Mouse (Mus musculus) gonadal fat pad, adult 2 months (tissue): ENCODE results near the gene Plekha4. TPM values are rescaled to one million over a fixed set of nuclear protein-coding genes. Genes with fewer than 3 reads are reported as not detected.
A peak's percentile ranks its signal among the peaks of the same experiment; 100 is the strongest.

Experiments
- DNase-seq: peaks from one replicate; pipeline ENCODE4 v3.0.0-alpha.2; 2012; ENCODE audit warnings: low read depth
- polyA plus RNA-seq: library from polyadenylated mRNA; depleted of rRNA; stranded (reverse); fragments of >200 nt; gene quantifications from 2 replicates; pipeline ENCODE4 v1.2.3, GENCODE M21; 2012

The Plekha4 gene
- polyA plus RNA-seq, 1 experiment, result 13.9 TPM

DNA sequence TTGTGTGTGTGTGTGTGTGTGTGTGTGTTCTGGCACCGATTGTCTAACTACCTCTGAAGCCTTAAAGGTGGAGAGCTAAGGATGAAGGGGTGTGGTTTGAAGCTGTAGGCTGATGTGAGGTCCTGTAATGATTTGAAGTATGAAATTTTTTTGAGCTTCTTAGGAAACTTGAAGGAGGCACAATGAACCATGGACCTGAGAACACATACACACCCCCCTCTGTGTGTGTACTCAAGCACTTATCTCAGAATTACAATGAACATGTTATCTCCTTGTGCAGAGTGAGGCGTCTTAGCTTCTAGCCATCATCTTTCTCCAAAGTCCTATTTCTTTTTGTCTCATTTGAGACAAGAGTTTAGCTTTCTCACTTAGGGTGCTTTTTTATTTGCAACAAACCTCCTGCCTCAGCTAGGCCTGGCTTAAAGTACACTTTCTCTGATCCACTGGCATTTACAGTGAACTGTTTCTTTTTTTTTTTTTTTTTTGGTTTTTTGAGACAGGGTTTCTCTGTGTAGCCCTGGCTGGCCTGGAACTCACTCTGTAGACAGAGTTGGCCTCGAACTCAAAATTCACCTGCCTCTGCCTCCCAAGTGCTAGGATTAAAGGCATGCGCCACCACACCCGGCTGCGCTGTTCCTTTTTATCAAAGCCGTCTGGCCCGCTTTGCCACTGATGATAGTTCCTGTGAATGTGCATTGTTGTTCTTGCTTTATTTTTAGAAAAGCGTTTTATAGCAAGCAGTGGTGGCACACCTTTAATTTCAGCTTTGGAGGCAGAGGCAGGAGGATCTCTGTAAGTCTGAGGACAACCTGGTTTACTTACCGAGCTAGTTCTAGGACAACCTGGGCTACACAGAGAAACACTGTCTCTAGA lies 42.7 kb downstream of the Plekha4 start:
- DNase-seq, result no peak

DNA sequence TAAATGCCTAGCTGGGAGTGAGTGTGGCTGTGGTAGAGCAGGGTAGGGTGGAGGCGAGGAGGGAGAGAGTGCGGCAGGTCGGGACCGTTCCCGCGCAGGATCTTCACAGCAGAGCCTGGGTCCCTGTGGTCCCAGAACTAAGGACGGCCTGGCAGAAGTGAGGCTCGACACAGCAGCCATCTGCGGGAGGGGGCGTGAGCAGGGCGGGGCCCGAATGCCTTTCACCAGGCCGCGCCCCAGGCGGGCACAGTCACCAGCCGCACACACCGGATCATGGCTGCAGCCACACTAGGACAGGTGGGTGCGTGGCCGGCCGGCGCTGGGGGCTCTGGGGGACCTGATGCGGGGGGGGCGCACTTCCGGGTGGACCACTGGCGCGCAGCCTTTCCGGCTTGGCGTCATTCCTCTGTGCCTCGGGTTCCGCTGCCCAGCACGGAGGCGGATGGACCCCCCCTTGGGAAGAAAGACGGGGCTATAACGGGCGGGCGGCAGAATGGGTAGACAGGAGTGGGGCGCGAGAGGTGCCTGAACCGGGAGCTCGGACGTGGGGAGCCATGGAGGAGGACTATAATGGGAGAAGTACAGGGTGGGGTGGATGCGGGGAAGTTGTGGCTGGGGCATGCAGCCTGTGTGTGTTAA lies 44.1 kb downstream of the Plekha4 start, which contains the start of gene Bcat2:
Gene Bcat2 (plus strand): TSS at position 51 of the 639 bp plus-strand sequence.
- DNase-seq, result no peak

GRCm38 (mm10) chr7:45571966-45572365 lies 45.8 kb downstream of the Plekha4 start:
- no peak for DNase-seq

DNA sequence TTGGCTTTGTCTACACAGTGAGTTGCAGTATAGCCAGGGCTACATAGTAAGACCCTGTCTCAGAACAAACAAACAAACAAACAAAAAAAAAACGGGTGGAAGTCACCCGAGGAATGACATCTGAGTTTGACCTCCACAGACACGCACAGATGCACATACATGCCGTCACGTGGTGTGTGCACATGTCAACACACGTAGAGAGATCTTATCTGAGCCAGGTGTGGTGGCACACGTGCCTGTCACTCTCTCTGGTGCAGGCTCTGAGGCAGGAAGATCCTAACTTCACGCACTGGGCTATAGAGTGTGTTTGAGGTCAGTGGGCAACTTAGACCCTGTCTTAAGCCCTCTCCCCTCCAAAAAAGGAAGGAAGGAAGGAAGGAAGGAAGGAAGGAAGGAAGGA lies 47.8 kb downstream of the Plekha4 start:
- DNase-seq, result no peak

DNA sequence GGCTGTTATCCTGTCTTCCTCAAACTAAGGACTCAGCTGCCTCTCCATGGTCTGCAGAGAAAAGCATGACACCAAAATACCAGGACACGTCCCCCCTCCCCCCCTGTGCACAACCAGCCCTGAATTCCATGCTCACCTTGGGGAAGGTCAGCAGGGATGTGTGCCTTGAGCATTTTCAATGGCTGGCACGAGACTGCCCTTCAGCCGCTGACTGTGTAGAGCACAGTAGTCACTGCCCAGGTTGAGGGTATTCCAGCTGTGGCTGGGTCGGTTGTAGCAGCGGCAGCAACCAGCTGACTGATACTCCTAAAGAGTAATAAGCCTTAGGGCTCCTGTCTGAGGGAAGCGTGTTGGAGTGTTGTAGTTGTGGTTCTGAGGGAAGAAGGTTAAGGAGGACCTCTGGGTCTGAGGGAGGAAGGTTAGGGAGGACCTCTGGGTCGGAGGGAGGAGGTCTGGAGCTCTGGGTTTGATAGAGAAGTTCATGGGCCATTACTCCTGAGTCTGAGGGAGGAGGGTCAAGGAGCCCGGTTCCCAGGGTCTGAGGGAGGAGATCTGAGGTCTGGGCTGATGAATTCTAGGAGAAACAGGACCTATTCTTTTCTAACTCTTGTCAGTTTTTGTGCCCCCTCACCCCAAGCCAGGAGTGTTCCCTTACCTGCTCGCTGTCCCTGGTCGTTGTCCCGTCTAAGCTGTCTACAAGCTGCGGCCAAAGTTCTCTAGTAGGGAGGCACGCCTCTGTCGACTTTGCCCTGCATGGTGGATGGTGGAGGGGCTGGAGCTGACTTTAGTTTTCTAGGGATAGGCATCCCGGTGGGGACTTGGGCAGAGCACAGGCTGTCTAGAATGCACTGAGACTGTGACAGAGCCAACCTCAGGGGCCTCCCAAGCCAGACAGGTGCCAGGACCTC lies 48.6 kb downstream of the Plekha4 start:
- DNase-seq, result no peak

- DNase-seq, result peak; percentile 71
Observed at GRCm38 (mm10) chr7:45585923-45586322, 59.8 kb downstream of the Plekha4 start.

DNA sequence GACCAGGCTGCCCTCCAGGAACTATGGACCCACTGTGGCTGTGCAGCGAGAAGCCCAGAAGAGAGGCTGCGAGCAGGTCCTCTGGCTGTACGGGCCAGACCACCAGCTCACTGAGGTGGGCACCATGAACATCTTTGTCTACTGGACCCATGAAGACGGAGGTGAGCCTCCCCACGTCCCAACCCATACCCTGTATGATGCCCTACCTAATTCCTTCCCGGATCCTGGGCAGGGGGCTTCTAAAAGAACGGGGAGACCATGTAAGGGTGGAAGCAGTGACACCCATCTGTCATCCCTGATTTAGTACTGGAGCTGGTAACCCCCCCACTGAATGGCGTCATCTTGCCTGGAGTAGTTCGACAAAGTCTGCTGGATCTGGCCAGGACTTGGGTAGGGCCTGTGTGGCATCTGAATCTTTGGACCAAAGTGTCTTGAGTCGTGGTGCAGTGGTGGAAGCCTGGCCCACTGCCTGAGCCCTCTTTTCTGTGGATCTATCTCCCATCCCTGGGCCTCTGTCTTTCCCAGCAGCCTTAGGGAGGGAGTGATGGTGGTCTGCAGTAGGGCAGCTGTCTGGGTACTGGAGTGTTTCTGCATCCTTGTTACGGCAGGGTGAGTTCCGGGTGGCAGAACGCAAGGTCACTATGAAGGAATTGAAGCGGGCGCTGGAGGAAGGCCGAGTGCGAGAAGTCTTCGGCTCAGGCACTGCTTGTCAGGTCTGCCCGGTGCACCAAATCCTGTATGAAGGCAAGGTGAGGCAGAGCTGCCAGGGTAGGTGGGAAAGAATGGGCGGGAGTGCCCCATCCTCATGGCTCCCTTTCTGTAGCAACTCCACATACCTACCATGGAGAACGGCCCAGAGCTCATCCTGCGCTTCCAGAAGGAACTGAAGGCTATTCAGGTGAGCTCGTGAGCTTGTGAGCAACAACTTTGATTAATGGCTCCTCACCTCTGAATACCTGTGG lies 61.8 kb downstream of the Plekha4 start:
- no peak for DNase-seq

DNA sequence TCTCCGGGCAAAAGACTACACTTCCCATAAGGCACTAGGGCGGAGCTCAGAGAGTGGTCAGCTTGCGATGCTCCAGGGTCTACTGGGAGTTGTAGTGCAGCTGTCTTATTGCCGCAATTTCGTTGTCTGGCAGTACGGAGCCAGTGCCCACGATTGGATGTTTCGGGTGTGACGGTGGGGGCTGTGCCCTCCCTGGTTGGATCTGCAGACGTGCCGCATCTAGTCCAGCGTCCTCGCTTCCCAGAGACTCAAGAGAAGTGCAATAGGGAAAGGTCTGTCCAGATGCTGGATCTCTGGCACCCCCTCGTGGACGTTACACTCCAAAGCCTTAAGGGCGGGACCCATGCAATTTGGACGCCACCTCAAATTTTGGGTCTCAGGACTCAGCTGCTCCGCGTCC lies 63.0 kb downstream of the Plekha4 start:
- DNase-seq, result peak; percentile 74

DNA sequence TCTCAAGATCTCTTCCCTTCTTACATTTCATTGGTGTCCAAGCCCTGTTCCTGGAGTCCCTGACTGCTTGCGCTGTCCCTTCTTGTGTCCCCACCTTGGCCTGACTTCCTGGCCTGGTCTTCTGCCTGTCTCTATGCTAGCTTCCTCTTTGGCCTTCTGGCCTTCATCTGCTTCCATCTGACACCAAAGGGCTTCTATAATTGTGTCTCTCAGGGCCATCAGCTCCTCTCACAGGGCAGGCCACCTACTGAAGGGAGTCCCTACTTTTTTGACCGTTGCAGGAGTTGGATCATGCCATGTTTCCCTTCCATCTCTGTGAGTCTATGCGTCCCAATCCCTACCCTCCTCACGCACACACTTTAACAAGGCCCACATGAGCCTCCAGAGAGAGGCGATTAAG lies 63.8 kb downstream of the Plekha4 start:
- DNase-seq, result no peak

- no peak for DNase-seq
Observed at GRCm38 (mm10) chr7:45590874-45591273, 64.7 kb downstream of the Plekha4 start.

- no peak for DNase-seq
Observed at GRCm38 (mm10) chr7:45591880-45592279, 65.8 kb downstream of the Plekha4 start.

- no peak for DNase-seq
Observed at GRCm38 (mm10) chr7:45593118-45593815, 67.1 kb downstream of the Plekha4 start.

- no peak for DNase-seq
Observed at GRCm38 (mm10) chr7:45595176-45595575, 69.0 kb downstream of the Plekha4 start.

DNA sequence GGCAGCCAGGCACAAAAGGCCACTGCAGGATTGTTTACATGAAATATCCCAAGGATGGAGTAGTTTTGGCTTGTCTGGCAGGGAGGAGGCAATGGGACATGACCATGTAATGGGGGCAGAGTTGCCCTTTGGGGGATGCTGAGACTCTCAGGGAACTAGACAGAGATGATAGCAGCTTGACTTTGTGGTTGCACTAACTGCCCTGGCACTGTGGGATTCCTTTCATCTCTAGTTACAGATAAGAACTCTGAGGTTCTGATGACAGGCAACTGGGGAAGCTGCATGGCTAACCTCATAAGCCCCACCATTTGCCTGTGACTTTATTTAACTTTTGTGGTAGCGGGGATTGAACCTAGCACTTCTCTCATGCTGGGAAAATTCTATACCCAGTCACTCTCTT lies 70.0 kb downstream of the Plekha4 start:
- DNase-seq, result no peak

DNA sequence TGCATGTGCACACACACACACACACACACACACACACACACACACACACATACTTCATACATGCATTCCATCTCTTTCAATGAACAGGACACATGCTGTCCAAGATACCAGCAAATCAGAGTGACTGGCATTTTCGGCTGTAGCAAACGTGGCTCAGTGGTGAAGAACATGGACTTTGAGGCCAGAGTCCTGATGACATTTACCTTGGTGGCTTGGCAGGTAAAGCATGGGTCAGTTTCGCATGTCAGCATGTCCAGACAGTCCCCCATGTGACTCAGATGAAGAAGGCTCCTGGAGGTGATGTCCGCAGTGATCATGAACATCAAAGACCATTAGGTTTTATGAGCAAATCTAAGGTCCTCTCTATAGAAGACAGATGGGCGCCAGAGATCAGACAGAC lies 70.9 kb downstream of the Plekha4 start:
- DNase-seq, result no peak

- no peak for DNase-seq
Observed at GRCm38 (mm10) chr7:45597527-45597926, 71.4 kb downstream of the Plekha4 start.

- DNase-seq, result no peak
Observed at GRCm38 (mm10) chr7:45598960-45599879, 73.1 kb downstream of the Plekha4 start.
